Mouse (Mus musculus) urinary bladder, adult 18-20 months (tissue): Measurements from ENCODE around the gene Chrnd.

Source experiments
- DNase-seq, 2 experiments: peaks; one replicate each; pipeline ENCODE4 v3.0.0; 2022; ENCODE audit warnings: low spot score in 2 of 2, mixed read lengths in 2 of 2

Gene Chrnd

DNA sequence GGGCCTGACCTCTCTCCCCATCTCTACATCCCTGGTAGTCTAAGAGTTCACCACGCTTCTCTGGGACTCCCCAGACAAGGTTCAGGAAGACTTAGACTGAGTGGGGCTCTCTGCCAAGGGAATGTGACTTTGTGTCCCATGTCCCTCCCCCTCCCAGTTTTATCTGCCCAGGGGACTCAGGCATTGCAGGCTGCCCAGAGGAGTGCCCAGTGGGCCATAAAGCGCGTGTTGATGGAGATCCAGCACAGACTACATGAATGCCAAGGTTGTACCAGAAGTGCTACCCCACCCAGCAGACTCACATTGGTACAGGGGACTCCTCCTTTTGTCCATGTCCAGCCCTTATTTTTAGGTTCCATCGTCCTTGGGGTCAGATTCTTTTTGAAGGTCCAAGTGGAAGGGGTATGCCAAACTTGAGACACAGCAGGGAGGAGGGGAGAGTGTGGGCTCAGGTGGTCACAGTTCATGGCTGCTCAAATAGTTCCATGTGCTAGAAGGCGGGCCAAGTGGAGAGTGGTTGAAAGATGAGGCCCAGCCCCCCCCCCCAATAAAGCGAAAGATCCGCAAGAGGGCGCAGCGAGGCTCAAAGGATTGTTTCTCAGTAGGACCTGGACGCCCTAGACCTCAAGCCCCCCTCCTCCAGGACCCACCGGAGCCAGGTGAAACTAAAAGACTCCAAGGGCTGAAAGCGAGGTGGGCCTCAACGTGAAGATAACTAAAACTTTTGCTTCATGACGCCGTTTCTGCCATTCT, 6.2 kb upstream of the Chrnd start:
- no peak for DNase-seq

DNA sequence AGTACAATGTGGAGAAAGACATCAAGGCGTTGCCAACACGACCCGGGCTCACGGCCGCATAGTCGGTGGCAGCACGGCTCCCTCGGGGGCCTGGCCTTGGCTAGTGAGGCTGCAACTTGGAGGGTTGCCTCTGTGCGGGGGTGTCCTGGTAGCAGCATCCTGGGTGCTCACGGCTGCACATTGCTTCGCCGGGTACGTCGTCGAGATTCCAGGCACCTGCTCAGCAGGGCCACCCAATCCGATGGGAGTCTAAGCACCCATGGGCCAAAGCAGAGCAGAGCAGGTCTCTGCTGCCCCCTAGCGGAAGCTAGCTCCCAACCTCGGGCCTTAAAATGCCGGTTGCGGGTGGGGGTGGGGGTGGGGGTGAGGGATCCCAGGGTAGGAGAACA, 5.7 kb upstream of the Chrnd start:
- DNase-seq = peak in 1 of 2 experiments; percentile 46

DNA sequence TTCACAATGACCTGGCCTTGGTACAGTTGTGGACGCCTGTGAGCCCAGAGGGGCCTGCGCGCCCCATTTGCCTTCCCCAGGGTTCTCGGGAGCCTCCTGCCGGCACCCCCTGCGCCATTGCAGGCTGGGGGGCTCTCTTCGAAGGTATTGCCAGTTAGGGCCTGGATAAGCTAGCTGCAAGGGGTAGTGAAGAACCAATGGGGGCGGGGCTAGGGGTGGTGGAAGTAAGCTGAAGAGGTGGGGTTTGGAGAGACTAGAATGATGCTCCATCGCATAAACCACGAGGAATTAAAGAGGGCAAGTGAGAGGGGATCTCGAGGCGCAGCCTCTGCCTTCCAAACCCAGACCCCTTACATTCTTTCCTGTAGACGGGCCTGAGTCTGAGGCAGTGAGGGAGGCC, 4.9 kb upstream of the Chrnd start:
- no peak for DNase-seq

DNA sequence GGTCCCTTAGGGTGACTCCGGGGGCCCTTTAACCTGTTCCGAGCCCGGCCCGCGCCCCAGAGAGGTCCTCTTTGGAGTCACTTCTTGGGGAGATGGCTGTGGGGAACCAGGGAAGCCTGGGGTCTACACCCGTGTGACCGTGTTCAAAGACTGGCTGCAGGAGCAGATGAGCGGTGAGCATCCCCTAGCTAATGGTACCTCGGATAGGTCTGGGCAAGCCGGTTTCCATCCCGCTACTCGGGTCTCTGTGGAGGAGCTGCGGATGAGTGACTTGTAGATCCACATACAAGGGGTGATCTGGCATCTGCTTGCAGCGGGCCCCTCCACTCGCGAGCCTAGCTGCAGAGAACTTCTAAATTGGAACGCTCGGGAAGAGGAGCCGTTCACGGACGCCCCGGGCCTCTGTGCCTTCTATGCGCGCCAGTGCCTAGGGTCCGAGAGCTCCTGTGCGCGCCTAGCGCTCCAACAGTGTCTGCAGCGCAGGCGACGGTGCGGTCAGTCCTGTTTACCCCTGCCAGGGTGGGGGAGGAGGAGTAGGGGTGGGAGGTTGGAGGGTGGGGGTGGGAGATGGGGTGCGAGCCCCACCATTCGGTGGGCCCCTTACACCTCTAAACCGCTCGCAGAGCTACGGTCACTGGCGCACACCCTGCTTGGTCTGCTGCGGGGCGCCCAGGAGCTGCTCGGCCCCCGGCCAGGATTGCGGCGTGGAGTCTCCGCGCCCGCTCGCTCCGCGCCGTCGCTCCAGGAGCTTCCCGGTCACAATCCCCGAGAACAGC, 4.0 kb upstream of the Chrnd start:
- peak in 1 of 2 experiments; percentile 22 for DNase-seq

DNA sequence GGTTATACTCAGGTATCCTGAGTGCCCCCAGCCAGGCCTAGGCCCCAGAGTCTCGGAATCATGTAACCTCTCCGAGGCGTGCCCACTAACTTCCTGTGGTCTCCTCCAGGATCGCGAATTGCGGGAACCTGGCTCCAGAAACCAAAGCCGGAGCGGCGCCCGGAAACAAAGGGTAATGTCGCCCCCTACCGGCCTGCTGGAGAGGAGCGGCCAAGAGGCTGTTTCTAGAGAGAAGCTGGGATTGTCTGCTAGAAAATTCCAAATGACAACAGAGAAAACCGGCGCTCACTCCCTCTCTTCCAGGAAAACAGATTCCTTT, 3.4 kb upstream of the Chrnd start:
- peak; percentile 39 to 49 for DNase-seq

DNA sequence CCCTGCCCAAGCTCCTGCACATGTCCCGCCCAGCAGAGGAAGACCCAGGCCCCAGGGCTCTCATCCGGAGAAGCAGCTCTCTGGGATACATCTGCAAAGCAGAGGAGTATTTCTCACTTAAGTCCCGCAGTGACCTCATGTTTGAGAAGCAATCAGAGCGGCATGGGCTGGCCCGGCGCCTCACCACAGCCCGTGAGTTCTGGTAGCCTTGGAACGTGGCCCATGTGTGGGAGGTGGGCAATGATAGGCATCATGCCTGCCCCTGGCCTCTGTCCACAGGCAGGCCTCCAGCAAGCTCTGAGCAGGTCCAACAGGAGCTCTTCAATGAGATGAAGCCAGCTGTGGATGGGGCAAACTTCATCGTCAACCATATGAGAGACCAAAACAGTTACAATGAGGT, 6.9 kb downstream of the Chrnd start:
- no peak for DNase-seq

DNA sequence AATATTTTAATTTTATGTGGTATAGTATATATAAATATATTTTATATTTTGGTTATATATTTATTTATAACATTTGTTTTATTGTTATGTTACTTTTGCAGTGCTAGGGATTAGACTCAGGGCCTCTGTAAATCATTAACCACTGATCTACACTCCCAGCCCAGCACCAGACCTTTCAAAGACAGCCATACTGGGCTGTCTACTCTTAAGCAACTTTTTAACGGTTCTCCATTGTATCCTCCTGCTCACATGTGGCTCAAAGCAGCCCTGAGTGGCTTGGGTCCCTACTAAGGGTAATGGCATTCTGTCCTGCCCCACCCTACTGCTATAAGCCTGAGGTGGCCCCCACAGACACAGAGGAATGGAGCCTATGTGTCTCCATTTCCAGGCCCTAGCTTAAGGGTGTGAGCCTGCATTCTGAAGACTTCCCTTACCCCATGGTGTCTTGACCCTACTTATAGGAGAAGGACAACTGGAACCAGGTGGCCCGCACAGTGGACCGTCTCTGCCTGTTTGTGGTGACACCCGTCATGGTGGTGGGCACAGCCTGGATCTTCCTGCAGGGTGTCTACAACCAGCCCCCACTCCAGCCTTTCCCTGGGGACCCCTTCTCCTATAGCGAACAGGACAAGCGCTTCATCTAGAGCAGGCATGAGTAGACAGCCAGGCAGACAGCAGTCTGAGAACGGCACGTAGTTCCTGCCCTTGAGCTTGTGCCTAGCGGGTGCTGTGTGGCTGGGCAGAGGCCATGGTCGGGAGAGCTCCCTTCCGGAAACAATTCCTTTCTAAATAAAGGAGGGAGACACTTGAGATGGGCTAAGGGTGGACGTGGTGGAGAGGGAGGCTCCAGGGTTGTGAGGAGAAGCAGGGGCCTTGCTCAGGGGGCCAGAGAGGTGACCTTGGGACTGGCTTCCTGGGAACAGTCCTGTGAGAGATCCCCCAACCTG, 8.0 kb downstream of the Chrnd start:
- no peak for DNase-seq

DNA sequence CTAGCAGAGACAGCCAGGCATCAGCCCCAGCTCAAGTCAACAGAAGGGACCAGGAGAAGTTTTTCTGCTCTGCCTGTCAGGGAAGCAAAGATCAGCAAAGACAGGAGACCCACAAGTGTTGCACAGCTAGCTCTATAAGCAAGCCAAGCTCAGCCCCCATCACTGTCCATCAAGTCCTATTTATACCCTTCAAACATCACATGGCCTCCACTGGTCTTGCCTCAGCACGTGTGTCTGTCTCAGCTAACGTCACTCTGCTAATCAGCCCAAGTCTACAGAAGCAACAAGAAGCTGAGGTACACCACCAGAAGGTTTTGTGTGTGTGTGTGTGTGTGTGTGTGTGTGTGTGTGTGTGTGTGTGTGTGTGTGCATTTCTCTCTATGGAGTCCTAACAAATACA, 10.4 kb downstream of the Chrnd start:
- DNase-seq = no peak

DNA sequence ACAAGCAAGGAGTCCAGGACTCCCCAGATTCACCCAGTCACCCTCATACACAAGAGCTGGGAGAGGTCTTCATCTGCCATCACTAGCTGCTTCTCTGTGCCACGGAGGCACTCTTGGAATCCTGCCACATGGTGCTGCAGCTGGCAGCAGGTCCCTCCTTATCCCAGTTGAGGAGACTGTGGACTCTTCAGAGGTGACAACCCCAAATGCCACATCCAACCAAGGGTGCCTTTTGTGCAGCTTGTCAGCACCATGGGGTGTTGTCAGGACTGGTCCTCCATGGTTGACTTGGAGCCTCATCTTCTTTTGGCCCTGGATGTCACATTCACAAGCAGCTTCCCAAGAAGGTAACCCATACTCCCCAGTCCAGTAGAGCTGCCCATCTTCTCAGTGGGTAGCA, 11.4 kb downstream of the Chrnd start:
- no peak for DNase-seq

DNA sequence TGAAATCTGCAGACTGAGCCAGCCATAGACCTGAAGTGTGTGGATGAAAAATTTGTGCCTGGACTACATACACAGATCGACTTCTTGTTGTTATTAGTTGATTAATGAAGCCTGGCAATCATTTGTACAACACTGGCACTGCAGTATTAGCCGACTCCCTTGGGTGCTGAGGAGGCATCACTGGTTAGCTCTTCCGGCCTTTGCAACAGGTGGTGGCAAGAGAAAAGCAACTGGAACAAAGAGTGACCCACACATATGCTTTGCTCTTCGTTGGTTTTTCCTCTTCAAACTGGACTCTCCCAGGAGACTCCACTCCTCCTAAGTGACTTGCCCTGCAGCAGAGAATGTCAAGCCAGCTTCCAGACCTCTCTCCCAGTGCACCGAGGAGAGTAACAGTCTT, 13.4 kb downstream of the Chrnd start:
- DNase-seq = no peak

DNA sequence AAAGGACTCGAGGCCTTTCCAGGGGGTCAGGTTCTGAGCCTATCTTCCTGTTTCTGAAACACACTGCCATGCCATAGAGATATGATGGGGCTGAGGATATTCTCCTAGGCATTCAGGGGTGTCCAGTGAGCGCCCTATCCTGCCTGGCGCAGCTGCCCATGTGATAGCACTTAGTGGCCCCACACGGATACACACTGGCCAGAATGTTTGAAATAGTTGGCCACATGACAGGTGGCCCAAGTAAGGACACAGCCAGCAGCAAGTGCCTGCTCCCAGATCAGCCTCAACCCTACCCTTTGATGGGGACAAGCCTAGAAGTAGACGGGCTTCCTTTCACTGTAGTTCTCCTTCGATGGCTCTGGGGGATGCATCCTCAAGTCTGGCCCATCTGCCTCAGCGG, 14.1 kb downstream of the Chrnd start, which contains the start of gene Chrng:
TSS of gene Chrng (plus strand) at position 193 of the 400 bp plus-strand sequence.
- no peak for DNase-seq

DNA sequence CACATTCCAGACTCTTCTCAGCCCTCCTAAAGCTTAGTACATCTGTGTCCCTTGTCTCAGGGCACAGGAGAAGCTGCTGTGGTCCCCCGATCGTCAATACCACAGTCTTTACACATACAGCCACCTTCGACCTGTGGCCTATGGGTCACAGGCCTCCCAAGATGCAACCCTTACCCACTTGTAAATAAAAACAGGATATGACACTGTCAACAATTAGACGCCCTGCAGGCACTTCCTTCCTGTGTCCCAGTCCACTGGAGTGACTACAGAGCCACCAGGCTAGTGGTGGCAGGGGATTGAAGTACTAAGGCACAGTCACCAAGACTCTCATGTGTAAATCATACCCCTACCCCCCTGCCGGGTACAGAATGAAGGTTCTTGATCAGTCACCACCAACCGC, 14.6 kb downstream of the Chrnd start:
- no peak for DNase-seq

DNA sequence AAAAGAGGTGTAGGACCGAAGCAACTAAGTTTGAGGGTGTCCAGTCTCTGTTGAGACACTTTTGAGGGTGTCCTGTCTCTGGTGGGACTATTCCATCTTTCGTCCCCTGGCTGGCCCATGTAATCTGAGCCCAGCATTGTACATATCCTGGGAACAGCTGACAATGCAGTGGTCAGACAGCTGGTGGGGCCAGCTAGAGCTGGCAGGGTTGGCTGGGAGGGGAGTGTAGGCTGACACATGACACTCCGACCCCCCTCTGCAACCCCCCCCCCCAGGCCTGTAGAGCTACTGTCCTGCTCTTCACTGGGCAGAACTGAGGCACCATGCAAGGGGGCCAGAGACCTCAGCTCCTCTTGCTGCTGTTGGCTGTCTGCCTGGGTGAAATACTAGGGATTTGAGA, 15.1 kb downstream of the Chrnd start:
- DNase-seq = no peak

DNA sequence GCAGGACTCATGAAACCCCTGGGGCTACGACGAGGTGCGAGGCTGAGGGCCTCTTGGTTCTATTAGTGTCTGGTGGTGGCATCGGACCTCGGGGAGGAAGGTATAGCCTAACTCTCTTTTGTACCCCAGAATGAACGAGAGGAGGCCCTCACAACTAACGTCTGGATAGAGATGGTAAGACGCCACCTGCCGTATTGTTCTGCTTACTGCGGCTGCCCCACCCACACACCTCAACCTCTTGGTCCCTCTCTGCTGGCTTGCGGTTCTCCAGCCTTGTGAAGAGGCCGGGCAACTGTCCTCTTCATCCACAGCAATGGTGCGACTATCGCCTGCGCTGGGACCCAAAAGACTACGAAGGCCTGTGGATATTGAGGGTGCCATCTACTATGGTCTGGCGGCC, 15.9 kb downstream of the Chrnd start:
- DNase-seq = no peak

DNA sequence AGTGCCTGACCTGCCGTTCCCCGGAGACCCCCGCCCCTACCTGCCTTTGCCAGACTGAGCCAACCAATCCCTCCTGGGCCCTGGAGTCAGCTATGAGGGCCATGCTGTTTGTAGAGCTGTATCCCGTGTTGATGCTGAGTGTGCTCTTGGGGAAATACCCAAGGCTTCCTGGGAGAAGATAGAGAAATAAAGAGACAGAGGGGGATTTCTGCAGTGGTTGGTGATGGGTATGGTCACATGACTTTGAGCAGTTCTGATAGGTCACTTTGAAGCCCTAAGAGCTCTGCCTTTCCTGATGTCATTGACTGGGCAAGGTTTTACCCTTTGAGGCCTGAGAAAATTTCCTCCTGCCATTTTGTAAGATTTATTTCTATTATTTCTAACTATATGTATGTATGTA, 21.0 kb downstream of the Chrnd start:
- DNase-seq = no peak

DNA sequence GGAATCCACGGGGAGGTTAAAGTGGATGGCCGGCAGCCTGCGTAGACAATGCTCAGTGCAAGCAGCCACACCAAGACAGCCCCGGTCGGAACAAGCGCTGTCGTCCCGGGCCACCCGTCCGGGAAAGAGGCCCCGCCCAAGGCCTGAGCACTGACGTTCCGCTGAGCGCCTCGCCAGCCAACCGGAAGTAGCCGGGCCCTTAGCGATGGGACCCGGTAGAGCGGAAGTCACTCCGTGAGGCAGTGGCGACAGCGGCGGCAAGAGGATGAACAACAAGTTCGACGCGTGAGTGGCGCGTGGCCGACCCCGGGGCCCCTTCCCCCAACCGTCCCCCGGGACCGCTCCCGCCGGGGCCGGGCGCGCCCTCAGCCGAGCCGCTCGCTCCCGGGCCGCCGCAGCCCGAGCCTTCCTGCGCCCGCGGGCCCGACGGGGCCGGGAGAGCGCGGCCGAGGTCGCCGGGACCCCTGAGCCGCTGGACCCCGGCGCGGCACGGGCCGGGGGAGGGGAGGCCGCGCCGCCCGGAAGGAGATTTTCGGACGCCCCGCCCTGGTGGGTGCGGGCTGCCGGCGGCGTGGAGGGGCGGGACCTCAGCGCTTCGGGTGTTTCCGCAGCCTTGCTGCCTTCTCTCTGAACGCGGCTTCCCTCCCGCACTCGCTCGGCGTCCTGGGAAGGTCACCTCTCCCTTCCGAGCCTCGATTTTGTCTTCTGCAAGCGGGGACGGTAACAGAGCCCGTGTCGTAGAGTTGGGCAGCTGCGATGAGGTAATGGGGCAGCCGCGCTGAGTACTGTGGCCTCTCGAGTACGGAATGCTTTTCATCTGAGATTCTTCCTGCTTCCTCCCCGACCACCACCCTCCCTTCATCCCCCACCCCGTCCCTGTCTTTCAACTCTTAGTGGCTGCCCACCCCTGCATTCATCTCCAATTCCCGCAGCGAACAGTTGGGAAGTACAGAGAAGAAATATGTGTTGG, 23.6 kb downstream of the Chrnd start, which contains the start of gene Eif4e2:
TSS of gene Eif4e2 (plus strand) at position 180 of the 970 bp plus-strand sequence.
- DNase-seq = peak; percentile 87 to 91

DNA sequence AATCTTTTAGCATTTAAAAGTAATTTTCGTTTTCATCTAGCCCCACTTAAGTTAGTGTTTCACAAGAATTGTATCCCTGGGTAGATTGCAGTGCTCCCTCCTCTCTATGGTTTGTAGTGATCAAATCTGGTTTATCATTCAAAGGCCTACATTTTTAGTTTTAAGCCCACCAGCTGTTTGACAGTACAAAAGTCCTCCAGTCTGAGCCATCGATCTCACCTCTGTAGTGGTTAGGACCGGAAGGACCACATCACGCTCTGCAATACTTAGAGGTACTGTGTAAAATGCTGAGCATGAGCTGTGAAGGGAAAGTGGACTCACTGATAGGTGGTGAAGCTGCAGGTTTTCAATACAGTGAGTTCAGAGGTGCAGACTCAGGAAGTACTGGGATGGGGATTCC, 24.3 kb downstream of the Chrnd start:
- DNase-seq = no peak

DNA sequence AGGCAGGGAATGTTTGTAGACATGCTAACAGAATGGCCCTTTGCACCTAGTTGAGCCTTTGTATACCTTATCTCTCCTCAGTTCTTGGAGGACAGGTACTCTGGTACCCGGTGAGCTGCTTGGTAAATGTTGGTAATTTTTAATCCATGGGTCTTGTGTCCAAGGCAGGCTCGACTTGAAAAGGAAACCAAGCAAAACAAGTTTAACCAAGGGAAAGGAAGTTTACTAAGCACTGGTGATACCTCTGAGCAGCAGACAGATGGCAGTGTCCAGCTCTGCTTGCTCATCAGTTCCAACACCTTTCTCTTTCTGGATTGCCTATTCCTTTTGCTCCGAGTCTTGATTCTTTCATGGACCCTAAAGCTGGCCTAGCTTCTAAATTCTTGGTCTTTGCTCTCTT, 27.5 kb downstream of the Chrnd start:
- no peak for DNase-seq

DNA sequence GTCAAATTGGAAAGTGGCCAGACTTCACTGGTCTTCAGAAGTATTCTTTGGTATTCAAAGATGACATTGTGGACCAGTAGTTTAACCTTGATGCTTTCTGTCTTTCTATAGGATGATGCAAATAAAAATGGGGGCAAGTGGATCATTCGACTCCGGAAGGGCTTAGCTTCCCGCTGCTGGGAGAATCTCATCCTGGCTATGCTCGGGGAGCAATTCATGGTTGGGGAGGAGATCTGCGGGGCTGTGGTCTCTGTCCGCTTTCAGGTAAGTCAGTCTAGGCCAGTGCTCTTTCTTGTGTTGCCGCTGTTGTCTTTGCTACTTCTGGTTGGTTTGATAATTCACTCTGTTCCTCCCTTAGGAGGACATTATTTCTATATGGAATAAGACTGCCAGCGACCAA, 35.3 kb downstream of the Chrnd start:
- no peak for DNase-seq

DNA sequence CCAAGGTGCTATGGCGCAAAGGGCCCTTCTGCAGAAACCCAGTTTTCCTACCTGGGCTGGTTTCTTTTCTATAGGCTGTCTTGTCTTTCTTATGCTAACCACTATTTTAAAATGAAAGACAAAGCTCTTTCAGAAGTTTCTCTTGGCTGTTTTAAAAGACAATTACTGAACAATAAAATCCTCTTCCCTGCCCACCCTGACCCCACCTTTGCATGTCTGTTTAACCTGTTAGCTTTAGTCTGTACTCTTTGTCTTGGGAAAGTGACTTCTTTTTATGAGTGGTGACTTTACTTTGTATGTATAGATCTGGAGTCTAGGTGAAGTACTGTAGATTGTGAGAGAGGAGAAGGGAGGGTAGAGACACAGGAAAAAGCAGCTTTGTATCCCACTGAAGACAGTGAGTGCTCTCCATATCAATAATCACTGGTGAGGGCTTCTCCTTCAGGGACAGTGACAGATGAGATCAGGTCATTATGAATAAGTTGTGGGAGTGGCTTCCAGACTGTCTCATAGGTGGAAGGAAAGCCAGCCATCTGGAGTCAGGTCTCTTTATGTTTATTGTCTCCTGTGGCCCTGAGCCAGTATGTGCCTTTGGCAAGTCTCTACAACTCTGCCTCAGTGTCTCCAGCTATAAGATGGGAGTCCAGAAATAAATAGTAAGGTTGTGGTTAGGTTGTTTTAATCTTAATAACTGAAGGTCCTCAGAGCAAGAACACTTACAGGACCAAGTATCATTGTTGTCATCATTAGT, 36.2 kb downstream of the Chrnd start:
- DNase-seq = no peak
